Mouse (Mus musculus) MEL (cell line): ENCODE measurements around the gene Gm21969. TPM values are rescaled to one million over a fixed set of nuclear protein-coding genes. Genes with fewer than 3 reads are reported as not detected.

Experiments used
- DNase-seq: peaks from one replicate; pipeline ENCODE4 v3.0.0; 2011; ENCODE audit warnings: low read depth, low spot score
- H3K27ac ChIP-seq: 2 replicates; pipeline ENCODE4 v1.5.1; 2012; ENCODE audit warnings: low read depth, mild to moderate bottlenecking, control low read depth, low read length, moderate library complexity; ENCODE audit not compliant: control insufficient read depth
- H3K27me3 ChIP-seq, 2 experiments: fragments of 150-350 bp in 1 of 2; sonication (generic) in 1 of 2; 2 replicates each; pipeline ENCODE4 v1.6.1; 2012; ENCODE audit warnings: low read length in 2 of 2, mild to moderate bottlenecking in 2 of 2, improper control_type of control experiment in 1 of 2, moderate library complexity in 1 of 2; ENCODE audit not compliant: insufficient read depth in 2 of 2, control insufficient read depth in 1 of 2
- H3K36me3 ChIP-seq, 2 experiments: 2 replicates each; pipeline ENCODE4 v1.6.1; 2012 to 2014; ENCODE audit warnings: low read length in 2 of 2, improper control_type of control experiment in 1 of 2, inconsistent platforms in 1 of 2, mild to moderate bottlenecking in 1 of 2; ENCODE audit not compliant: insufficient read depth in 2 of 2, control insufficient read depth in 1 of 2
- H3K4me1 ChIP-seq, 2 experiments: fragments of 150-350 bp in 1 of 2; sonication (generic) in 1 of 2; 2 replicates each; pipeline ENCODE4 v1.6.1; 2012; ENCODE audit warnings: low read length in 2 of 2, improper control_type of control experiment in 1 of 2, mild to moderate bottlenecking in 1 of 2; ENCODE audit not compliant: insufficient read depth in 2 of 2, control insufficient read depth in 1 of 2
- H3K4me3 ChIP-seq, 2 experiments: fragments of 150-350 bp in 1 of 2; sonication (generic) in 1 of 2; 2 replicates each; pipeline ENCODE4 v1.5.1; 2012; ENCODE audit warnings: low read depth in 2 of 2, low read length in 2 of 2, mild to moderate bottlenecking in 2 of 2, moderate library complexity in 2 of 2, control low read depth in 1 of 2, improper control_type of control experiment in 1 of 2; ENCODE audit not compliant: control insufficient read depth in 1 of 2, insufficient read depth in 1 of 2
- H3K79me2 ChIP-seq: 2 replicates; pipeline ENCODE4 v1.6.1; 2012; ENCODE audit warnings: mild to moderate bottlenecking, low read length, moderate library complexity; ENCODE audit not compliant: control insufficient read depth, poor library complexity, insufficient read depth
- H3K9ac ChIP-seq: 2 replicates; pipeline ENCODE4 v1.6.1; 2012; ENCODE audit warnings: low read depth, mild to moderate bottlenecking, control low read depth, low read length, moderate library complexity; ENCODE audit not compliant: control insufficient read depth, poor library complexity, severe bottlenecking
- H3K9me3 ChIP-seq: fragments of 150-350 bp; sonication (generic); replicated peaks from 2 replicates; pipeline ENCODE4 v1.6.1; 2012; ENCODE audit warnings: mild to moderate bottlenecking, low read length, improper control_type of control experiment, moderate library complexity; ENCODE audit not compliant: insufficient read depth
- BHLHE40 ChIP-seq: IDR thresholded peaks from 2 replicates; pipeline ENCODE4 v1.6.1; 2012; ENCODE audit warnings: low read depth, mild to moderate bottlenecking, inconsistent platforms, low read length, improper control_type of control experiment, borderline replicate concordance
- CHD1 ChIP-seq: IDR thresholded peaks from 2 replicates; pipeline ENCODE4 v1.6.1; 2012; ENCODE audit warnings: low read depth, mild to moderate bottlenecking, inconsistent platforms, low read length, improper control_type of control experiment
- CTCF ChIP-seq, 3 experiments: IDR thresholded peaks in 2 of 3; conservative IDR thresholded peaks in 1 of 3; 2 replicates each; pipeline ENCODE4 v1.5.1; 2011 to 2012; ENCODE audit warnings: low read length in 3 of 3, low read depth in 2 of 3, mild to moderate bottlenecking in 2 of 3, improper control_type of control experiment in 1 of 3, inconsistent platforms in 1 of 3, mixed read lengths in 1 of 3, moderate library complexity in 1 of 3; ENCODE audit not compliant: control insufficient read depth in 1 of 3, insufficient read depth in 1 of 3, poor library complexity in 1 of 3, severe bottlenecking in 1 of 3
- E2F4 ChIP-seq: IDR thresholded peaks from 2 replicates; pipeline ENCODE4 v1.6.1; 2011; ENCODE audit warnings: low read depth, low read length, improper control_type of control experiment, borderline replicate concordance
- EP300 ChIP-seq, 2 experiments: IDR thresholded peaks; 2 replicates each; pipeline ENCODE4 v1.6.1; 2011; ENCODE audit warnings: improper control_type of control experiment in 2 of 2, low read length in 2 of 2, low read depth in 1 of 2, mild to moderate bottlenecking in 1 of 2
- ETS1 ChIP-seq: IDR thresholded peaks from 2 replicates; pipeline ENCODE4 v1.6.1; 2012; ENCODE audit warnings: low read depth, mild to moderate bottlenecking, inconsistent platforms, low read length, improper control_type of control experiment, moderate library complexity
- JUND ChIP-seq: IDR thresholded peaks from 2 replicates; pipeline ENCODE4 v1.6.1; 2011; ENCODE audit warnings: low read depth, mild to moderate bottlenecking, improper control_type of control experiment, low read length
- KAT2A ChIP-seq: conservative IDR thresholded peaks from 2 replicates; pipeline ENCODE4 v1.6.1; 2012; ENCODE audit warnings: low read depth, low read length, improper control_type of control experiment, inconsistent platforms
- MAFK ChIP-seq: IDR thresholded peaks from 2 replicates; pipeline ENCODE4 v1.6.1; 2011; ENCODE audit warnings: low read depth, mild to moderate bottlenecking, low read length, improper control_type of control experiment, borderline replicate concordance
- MAX ChIP-seq: IDR thresholded peaks from 2 replicates; pipeline ENCODE4 v1.6.1; 2011; ENCODE audit warnings: low read length, improper control_type of control experiment
- MEF2A ChIP-seq: IDR thresholded peaks from 2 replicates; pipeline ENCODE4 v1.6.1; 2014; ENCODE audit warnings: low read depth, mild to moderate bottlenecking, inconsistent platforms, low read length, improper control_type of control experiment; ENCODE audit not compliant: poor library complexity, insufficient replicate concordance, severe bottlenecking; ENCODE audit errors: extremely low read depth
- MYB ChIP-seq: IDR thresholded peaks from 2 replicates; pipeline ENCODE4 v1.6.1; 2011; ENCODE audit warnings: mild to moderate bottlenecking, low read depth, low read length, improper control_type of control experiment
- NRF1 ChIP-seq: IDR thresholded peaks from 2 replicates; pipeline ENCODE4 v1.6.1; 2014; ENCODE audit warnings: low read depth, mild to moderate bottlenecking, inconsistent platforms, low read length, improper control_type of control experiment, moderate library complexity; ENCODE audit not compliant: poor library complexity, insufficient read depth, severe bottlenecking
- POLR2A ChIP-seq, 2 experiments: IDR thresholded peaks; 2 replicates each; pipeline ENCODE4 v1.6.1; 2011 to 2012; ENCODE audit warnings: low read length in 2 of 2, mild to moderate bottlenecking in 2 of 2, control low read depth in 1 of 2, improper control_type of control experiment in 1 of 2, low read depth in 1 of 2, moderate library complexity in 1 of 2; ENCODE audit not compliant: control insufficient read depth in 1 of 2, insufficient read depth in 1 of 2, poor library complexity in 1 of 2
- POLR2AphosphoS2 ChIP-seq: IDR thresholded peaks from 2 replicates; pipeline ENCODE4 v1.6.1; 2011; ENCODE audit warnings: low read length, improper control_type of control experiment
- POLR2AphosphoS5 ChIP-seq: IDR thresholded peaks from 2 replicates; pipeline ENCODE4 v1.6.1; 2012; ENCODE audit warnings: low read depth, borderline replicate concordance, mild to moderate bottlenecking, inconsistent platforms, low read length, moderate library complexity, mixed read lengths
- SIN3A ChIP-seq: IDR thresholded peaks from 2 replicates; pipeline ENCODE4 v1.6.1; 2012; ENCODE audit warnings: low read length, improper control_type of control experiment, inconsistent platforms
- SMC3 ChIP-seq: IDR thresholded peaks from 2 replicates; pipeline ENCODE4 v1.6.1; 2011; ENCODE audit warnings: low read depth, low read length, improper control_type of control experiment
- TAL1 ChIP-seq: IDR thresholded peaks from 2 replicates; pipeline ENCODE4 v1.6.1; 2012; ENCODE audit warnings: mild to moderate bottlenecking, inconsistent platforms, low read length, moderate library complexity, mixed read lengths
- TBP ChIP-seq: IDR thresholded peaks from 2 replicates; pipeline ENCODE4 v1.8.0; 2011; ENCODE audit warnings: low read depth, low read length, improper control_type of control experiment
- UBTF ChIP-seq: IDR thresholded peaks from 2 replicates; pipeline ENCODE4 v1.6.1; 2012; ENCODE audit warnings: low read depth, mild to moderate bottlenecking, inconsistent platforms, low read length, improper control_type of control experiment, moderate library complexity, borderline replicate concordance; ENCODE audit not compliant: insufficient read depth
- USF2 ChIP-seq, 2 experiments: IDR thresholded peaks; 2 replicates each; pipeline ENCODE4 v1.6.1; 2011 to 2012; ENCODE audit warnings: improper control_type of control experiment in 2 of 2, low read length in 2 of 2, borderline replicate concordance in 1 of 2, inconsistent platforms in 1 of 2, low read depth in 1 of 2, mild to moderate bottlenecking in 1 of 2; ENCODE audit not compliant: insufficient read depth in 1 of 2
- ZKSCAN1 ChIP-seq: IDR thresholded peaks from 2 replicates; pipeline ENCODE4 v1.6.1; 2012; ENCODE audit warnings: low read depth, mild to moderate bottlenecking, inconsistent platforms, low read length, improper control_type of control experiment, moderate library complexity
- ZMIZ1 ChIP-seq: IDR thresholded peaks from 2 replicates; pipeline ENCODE4 v1.6.1; 2012; ENCODE audit warnings: low read depth, mild to moderate bottlenecking, inconsistent platforms, low read length, improper control_type of control experiment, moderate library complexity
- polyA plus RNA-seq, 2 experiments: library from polyadenylated mRNA; stranded (reverse) in 1 of 2; unstranded in 1 of 2; fragments of >175 nt in 1 of 2; fragments of >200 nt in 1 of 2; gene quantifications; 2 replicates each; pipeline versions ENCODE4 v1.2.1 to v1.2.4; 2012; ENCODE audit warnings: low replicate concordance in 2 of 2, low read depth in 1 of 2; ENCODE audit not compliant: insufficient read length in 2 of 2, insufficient read depth in 1 of 2, missing spikeins in 1 of 2
- total RNA-seq: library from RNA; depleted of rRNA; stranded (reverse); fragments of 300-350 nt; gene quantifications from 2 replicates; pipeline ENCODE4 v1.2.3, GENCODE M21; 2012

The Gm21969 gene
- total and polyA plus RNA-seq, 3 experiments: 0.03 TPM; not detected in 2

DNA sequence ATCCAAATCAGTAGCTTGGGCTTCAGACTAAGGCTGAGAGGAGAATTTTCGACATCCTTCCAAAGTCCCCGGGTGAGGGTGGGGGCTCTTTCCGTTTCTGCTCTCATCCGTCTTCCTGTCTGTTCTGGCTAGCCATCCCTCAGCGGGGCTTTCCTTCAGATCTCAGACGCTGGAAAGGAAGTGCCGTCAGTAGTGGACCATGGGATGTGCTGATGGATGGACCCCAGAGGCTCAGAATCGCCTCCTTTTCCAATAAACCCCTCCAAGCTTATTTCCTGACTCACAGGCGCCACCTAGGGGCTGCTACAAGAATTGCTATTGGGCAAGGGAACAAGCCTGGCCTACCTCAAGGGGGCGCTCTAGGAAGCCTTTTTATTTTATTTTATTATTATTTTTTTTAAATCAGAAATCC lies 8.6 kb downstream of the Gm21969 start (continued):
- TF ChIP-seq ETS1 (no peak), POLR2A (IDR thresholded peaks at IDR 0.05; ENCODE audit: control insufficient read depth in 1 of 2, insufficient read depth in 1 of 2, low read depth in 1 of 2, low read length in 2 of 2, poor library complexity in 1 of 2) (no peak), NRF1 (no peak), KAT2A (no peak), POLR2AphosphoS2 (no peak), ZKSCAN1 (no peak), UBTF (no peak), MYB (no peak), CHD1 (no peak), POLR2AphosphoS5 (no peak), BHLHE40 (no peak)

DNA sequence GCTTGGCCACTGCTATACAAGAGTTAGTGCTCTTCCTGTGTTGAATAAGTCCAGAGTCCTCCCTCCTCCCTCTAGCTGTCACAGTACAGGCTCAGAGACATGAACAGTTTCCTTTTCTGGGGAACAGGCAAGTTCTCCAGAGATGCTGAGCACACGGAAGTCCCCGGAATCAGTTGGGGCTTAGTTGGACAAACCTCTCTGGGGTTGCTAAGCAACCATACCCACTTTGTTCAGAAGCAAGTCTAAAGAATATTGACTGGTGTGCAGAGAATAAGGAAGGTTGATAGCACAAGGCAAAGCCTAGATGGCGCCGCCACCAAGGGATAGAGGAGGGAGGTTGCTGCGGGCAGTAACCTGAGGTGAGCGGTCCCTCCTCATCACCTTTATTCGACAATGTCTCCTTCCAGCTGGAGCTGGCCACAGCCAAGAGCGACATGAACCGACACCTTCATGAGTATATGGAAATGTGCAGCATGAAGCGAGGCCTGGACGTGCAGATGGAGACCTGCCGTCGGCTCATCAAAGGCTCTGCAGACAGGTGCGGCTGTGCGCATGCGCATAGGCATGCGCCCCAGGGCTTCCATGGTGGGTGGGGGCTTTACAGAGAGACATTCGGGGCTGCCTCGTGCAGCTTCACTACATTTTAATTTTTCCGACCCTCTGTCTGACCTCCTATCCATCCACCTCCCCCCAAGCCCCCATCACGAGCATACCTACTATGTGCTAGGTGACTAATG lies 11.7 kb downstream of the Gm21969 start:
- H3K4me1 ChIP-seq: no peaks in the 10 kb centered on the region; a peak in 1 of 4 replicates

DNA sequence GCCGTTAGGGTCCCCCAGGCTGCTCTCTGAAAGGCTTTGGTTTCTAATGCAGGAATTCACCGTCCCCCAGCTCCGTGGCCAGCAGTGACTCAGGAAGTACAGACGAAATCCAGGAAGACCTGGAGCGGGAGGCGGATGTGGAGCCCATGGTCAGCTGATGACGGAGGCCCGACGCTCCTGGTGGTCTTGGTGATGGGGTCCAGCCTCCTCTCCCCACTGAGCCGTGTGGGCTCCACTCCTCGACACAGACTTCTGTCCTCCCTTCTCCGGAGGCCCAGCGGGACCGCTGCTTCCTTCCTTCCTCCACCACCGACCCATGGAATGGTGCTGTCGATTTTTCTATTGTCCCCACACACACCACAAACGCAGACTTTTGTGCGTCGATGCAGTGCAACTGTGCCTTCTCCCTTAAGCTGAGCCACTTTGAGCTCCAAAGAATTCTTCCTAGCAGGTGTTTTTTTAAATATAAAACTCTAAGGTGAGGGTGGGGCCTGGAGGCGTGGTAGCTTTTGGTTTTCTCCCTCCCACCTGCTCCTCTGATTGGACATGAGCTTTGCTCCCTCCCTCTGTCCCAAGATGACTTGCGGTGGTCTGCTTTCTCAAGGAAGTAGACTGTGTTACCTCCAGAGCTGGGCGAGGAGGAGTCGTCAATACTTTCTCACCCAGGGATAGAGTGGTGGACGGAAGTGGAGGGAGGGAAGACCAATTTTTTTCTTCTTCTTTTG lies 13.5 kb downstream of the Gm21969 start:
- Histone ChIP-seq H3K4me3 (no peak overlapping the region), H3K27ac (no peak overlapping the region), H3K79me2 (no peaks in the 10 kb centered on the region), H3K36me3 (peaks cover 0 to 1% of the 10 kb centered on the region in 2 experiments; a peak in 2 of 4 replicates), H3K27me3 (no peaks in the 10 kb centered on the region), H3K9me3 (no peaks in the 10 kb centered on the region), H3K4me1 (peaks cover 0 to under 1% of the 10 kb centered on the region in 2 experiments; a peak in 2 of 4 replicates), H3K9ac (no peak overlapping the region)
- no peak for DNase-seq
- no peak for TF ChIP-seq JUND
- TF ChIP-seq ETS1: no peak
- no peak for TF ChIP-seq TAL1
- no peak for TF ChIP-seq MAFK
- TF ChIP-seq SMC3: no peak
- TF ChIP-seq MEF2A: no peak
- TF ChIP-seq CTCF (IDR thresholded peaks at IDR 0.05 in 2 of 3, conservative IDR thresholded peaks at IDR 0.05 in 1 of 3; ENCODE audit: control insufficient read depth in 1 of 3, insufficient read depth in 1 of 3, low read depth in 2 of 3, low read length in 3 of 3, poor library complexity in 1 of 3, severe bottlenecking in 1 of 3): no peak
- no peak for TF ChIP-seq TBP
- no peak for TF ChIP-seq ZMIZ1
- TF ChIP-seq BHLHE40: no peak
- TF ChIP-seq USF2 (IDR thresholded peaks at IDR 0.05; ENCODE audit: borderline replicate concordance in 1 of 2, insufficient read depth in 1 of 2, low read depth in 1 of 2, low read length in 2 of 2): no peak
- TF ChIP-seq E2F4: no peak
- no peak for TF ChIP-seq EP300 (IDR thresholded peaks at IDR 0.05; ENCODE audit: low read depth in 1 of 2, low read length in 2 of 2)
- no peak for TF ChIP-seq POLR2AphosphoS5

More for the DNA sequence above, 11.7 kb downstream of the Gm21969 start:
- DNase-seq: no peak
- H3K9me3 ChIP-seq: no peaks in the 10 kb centered on the region
- TF ChIP-seq SIN3A (no peak), ZKSCAN1 (0 out of 2 replicates have a peak, but pooled peaks have one; percentile 46), MAX (no peak), NRF1 (no peak), CTCF (IDR thresholded peaks at IDR 0.05 in 2 of 3, conservative IDR thresholded peaks at IDR 0.05 in 1 of 3; ENCODE audit: control insufficient read depth in 1 of 3, insufficient read depth in 1 of 3, low read depth in 2 of 3, low read length in 3 of 3, poor library complexity in 1 of 3, severe bottlenecking in 1 of 3) (no peak)
- H3K27me3 ChIP-seq: no peaks in the 10 kb centered on the region
- H3K79me2 ChIP-seq: no peaks in the 10 kb centered on the region
- H3K4me3 ChIP-seq: no peak overlapping the region
- H3K9ac ChIP-seq: no peak overlapping the region
- no peak overlapping the region for H3K27ac ChIP-seq
- H3K36me3 ChIP-seq: no peaks in the 10 kb centered on the region
